Mouse (Mus musculus): ENCODE results near the gene Synrg. TPM values are rescaled to one million over a fixed set of nuclear protein-coding genes. Genes with fewer than 3 reads are reported as not detected.

Gene Synrg
- polyA plus RNA-seq, 1 experiment from 2014 or later = 6.9 TPM

- Histone ChIP-seq H3K9me3 (replicated peaks; ENCODE audit: low read length) (no peaks in the 10 kb centered on the region), H3K4me3 (replicated peaks; ENCODE audit: low read depth, low read length) (no peak overlapping the region), H3K36me3 (ENCODE audit: insufficient read depth, low read length) (peaks cover 24% of the 10 kb centered on the region), H3K27me3 (ENCODE audit: insufficient read depth, low read length) (no peaks in the 10 kb centered on the region), H3K27ac (no peak overlapping the region), H3K4me1 (replicated peaks; ENCODE audit: insufficient read depth, low read length) (0 out of 2 replicates have a peak, but pooled peaks cover 1% of the 10 kb centered on the region), H3K4me2 (ENCODE audit: low read length) (no peak overlapping the region), H3K9ac (ENCODE audit: low read depth, low read length) (no peak overlapping the region)
- TF ChIP-seq CTCF (IDR thresholded peaks at IDR 0.05; ENCODE audit: low read depth) = no peak
- ATAC-seq (replicated peaks; ENCODE audit: low FRiP score, low read depth) (no peak), DNase-seq (ENCODE audit: low spot score) (no peak)
- 79% methylated on average over 2 of the region's 2 CpGs for WGBS
Observed at GRCm38 (mm10) chr11:84011576-84011975, 47.3 kb downstream of the Synrg start.

GRCm38 (mm10) chr11:84013105-84013504 is 48.9 kb downstream of the Synrg start:
- H3K27me3 ChIP-seq (ENCODE audit: insufficient read depth, low read length) = no peaks in the 10 kb centered on the region
- peaks cover 22% of the 10 kb centered on the region for H3K36me3 ChIP-seq (ENCODE audit: insufficient read depth, low read length)
- 0 out of 2 replicates have a peak, but pooled peaks cover 4% of the 10 kb centered on the region for H3K4me1 ChIP-seq (replicated peaks; ENCODE audit: insufficient read depth, low read length)
- no peak overlapping the region for H3K4me2 ChIP-seq (ENCODE audit: low read length)
- no peak overlapping the region for H3K9ac ChIP-seq (ENCODE audit: low read depth, low read length)
- no peak overlapping the region for H3K4me3 ChIP-seq (replicated peaks; ENCODE audit: low read depth, low read length)
- H3K27ac ChIP-seq = no peak overlapping the region
- DNase-seq (ENCODE audit: low spot score) (no peak), ATAC-seq (replicated peaks; ENCODE audit: low FRiP score, low read depth) (no peak)
- 48% methylated on average over 7 of the region's 7 CpGs for WGBS
- H3K9me3 ChIP-seq (replicated peaks; ENCODE audit: low read length) = no peaks in the 10 kb centered on the region
- no peak for TF ChIP-seq CTCF (IDR thresholded peaks at IDR 0.05; ENCODE audit: low read depth)

DNA sequence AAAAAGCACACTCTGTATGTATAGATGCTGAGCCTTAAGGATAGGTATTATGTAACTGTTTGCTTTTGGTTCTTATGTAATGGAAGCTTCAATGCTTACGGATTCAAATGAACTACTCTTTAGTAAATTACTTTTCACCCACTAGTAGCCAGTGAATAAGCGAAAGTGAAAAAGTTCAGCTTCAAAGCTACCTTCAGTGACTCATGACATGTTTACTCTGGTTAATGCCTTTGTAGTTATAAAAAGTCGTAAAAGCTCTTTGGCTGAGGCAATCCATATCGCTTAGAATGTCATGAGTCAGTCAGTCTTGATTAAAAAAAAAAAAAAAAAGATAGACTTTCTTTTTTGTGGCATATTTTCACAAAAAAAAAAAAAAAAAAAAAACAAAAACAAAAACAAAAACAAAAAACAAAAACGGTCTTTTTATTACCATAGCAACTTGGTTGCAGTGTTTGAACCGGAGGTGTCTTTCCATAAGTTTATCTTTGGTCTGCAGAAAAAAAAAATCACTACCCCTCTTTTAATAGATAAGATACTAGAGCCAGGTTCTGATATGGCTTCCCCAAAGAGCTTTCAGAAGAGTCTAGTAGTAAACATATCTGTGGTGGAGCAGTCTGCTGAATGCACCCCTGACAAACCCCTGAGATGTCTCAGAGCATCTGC is 52.0 kb downstream of the Synrg start:
- H3K27me3 ChIP-seq (ENCODE audit: insufficient read depth, low read length) = no peaks in the 10 kb centered on the region
- H3K9ac ChIP-seq (ENCODE audit: low read depth, low read length) = no peak overlapping the region
- H3K36me3 ChIP-seq (ENCODE audit: insufficient read depth, low read length) = 0 out of 2 replicates have a peak, but pooled peaks cover 6% of the 10 kb centered on the region
- ATAC-seq (replicated peaks; ENCODE audit: low FRiP score, low read depth) = no peak
- WGBS = 69% methylated on average over 6 of the region's 6 CpGs
- TF ChIP-seq CTCF (IDR thresholded peaks at IDR 0.05; ENCODE audit: low read depth) = no peak
- no peak for DNase-seq (ENCODE audit: low spot score)
- no peak overlapping the region for H3K27ac ChIP-seq
- no peak overlapping the region for H3K4me2 ChIP-seq (ENCODE audit: low read length)
- H3K4me3 ChIP-seq (replicated peaks; ENCODE audit: low read depth, low read length) = no peak overlapping the region
- 0 out of 2 replicates have a peak, but pooled peaks cover 4% of the 10 kb centered on the region for H3K4me1 ChIP-seq (replicated peaks; ENCODE audit: insufficient read depth, low read length)
- no peaks in the 10 kb centered on the region for H3K9me3 ChIP-seq (replicated peaks; ENCODE audit: low read length)

DNA sequence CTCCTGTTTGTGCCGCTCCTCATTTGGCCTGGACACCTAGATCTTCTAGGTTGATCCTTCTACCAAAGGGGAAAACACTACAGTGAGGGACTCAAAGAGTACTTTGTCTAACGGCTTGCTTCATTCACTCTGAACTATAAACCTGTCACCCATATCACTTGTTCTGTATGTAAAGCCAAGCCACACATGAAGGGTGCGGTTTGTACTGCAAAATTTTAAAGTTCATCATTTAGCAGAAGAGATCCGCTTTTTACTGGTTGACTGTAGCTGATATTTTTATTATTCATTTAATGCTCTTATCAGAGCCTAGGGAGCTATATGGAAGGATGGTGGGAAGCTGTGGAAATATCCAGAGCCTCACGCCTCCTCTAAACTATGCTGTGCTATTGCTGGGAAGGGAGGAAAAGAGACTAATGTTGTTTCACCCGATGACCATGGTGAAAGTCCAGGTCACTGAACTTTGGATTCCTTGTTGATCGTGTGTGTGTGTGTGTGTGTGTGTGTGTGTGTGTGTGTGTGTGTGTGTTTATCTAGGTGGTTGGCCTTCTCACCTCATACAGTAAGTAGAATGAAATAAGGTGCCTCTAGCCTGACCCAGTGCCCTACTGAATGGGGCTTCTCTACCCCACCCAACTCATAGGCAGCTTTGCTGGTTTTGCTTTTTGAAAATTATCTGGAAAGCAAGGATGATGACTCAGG is 52.7 kb downstream of the Synrg start:
- H3K4me2 ChIP-seq (ENCODE audit: low read length) = no peak overlapping the region
- ATAC-seq (replicated peaks; ENCODE audit: low FRiP score, low read depth) (no peak), DNase-seq (ENCODE audit: low spot score) (peak; percentile 63)
- no peaks in the 10 kb centered on the region for H3K9me3 ChIP-seq (replicated peaks; ENCODE audit: low read length)
- no peak overlapping the region for H3K9ac ChIP-seq (ENCODE audit: low read depth, low read length)
- 56% methylated on average over 7 of the region's 7 CpGs for WGBS
- no peak overlapping the region for H3K27ac ChIP-seq
- H3K4me3 ChIP-seq (replicated peaks; ENCODE audit: low read depth, low read length) = no peak overlapping the region
- no peak for TF ChIP-seq CTCF (IDR thresholded peaks at IDR 0.05; ENCODE audit: low read depth)
- H3K36me3 ChIP-seq (ENCODE audit: insufficient read depth, low read length) = 0 out of 2 replicates have a peak, but pooled peaks cover 6% of the 10 kb centered on the region
- H3K27me3 ChIP-seq (ENCODE audit: insufficient read depth, low read length) = no peaks in the 10 kb centered on the region
- H3K4me1 ChIP-seq (replicated peaks; ENCODE audit: insufficient read depth, low read length) = 0 out of 2 replicates have a peak, but pooled peaks cover 4% of the 10 kb centered on the region

DNA sequence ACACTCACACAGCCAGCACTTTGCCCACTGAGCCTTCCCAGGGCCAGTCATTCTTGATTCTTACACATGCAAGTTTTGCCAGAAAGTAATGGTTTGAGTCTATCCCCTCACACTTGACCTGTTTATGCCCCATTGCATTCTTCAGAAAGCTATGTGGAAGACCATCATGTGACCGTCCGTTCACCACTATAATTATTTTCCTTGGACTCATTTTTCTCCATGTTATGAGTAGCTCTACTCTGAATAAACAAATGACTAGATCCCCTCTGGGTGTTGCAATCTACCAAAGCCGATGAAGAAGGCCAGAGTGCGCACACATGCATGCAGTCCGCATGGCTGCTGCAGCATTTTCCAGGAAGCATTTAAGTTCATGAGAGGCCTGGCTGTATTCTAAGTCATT is 63.0 kb downstream of the Synrg start:
- 84% methylated on average over 5 of the region's 5 CpGs for WGBS
- H3K4me3 ChIP-seq (replicated peaks; ENCODE audit: low read depth, low read length) = no peak overlapping the region
- no peak overlapping the region for H3K27ac ChIP-seq

GRCm38 (mm10) chr11:84028271-84029028 is 64.2 kb downstream of the Synrg start:
- no peak overlapping the region for H3K27ac ChIP-seq
- DNase-seq (ENCODE audit: low spot score) (no peak), ATAC-seq (replicated peaks; ENCODE audit: low FRiP score, low read depth) (no peak)
- H3K4me1 ChIP-seq (replicated peaks; ENCODE audit: insufficient read depth, low read length) = no peaks in the 10 kb centered on the region
- H3K9me3 ChIP-seq (replicated peaks; ENCODE audit: low read length) = no peaks in the 10 kb centered on the region
- TF ChIP-seq CTCF (IDR thresholded peaks at IDR 0.05; ENCODE audit: low read depth) = no peak
- no peak overlapping the region for H3K4me2 ChIP-seq (ENCODE audit: low read length)
- H3K9ac ChIP-seq (ENCODE audit: low read depth, low read length) = no peak overlapping the region
- WGBS = 74% methylated on average over 9 of the region's 9 CpGs
- H3K36me3 ChIP-seq (ENCODE audit: insufficient read depth, low read length) = peaks cover 39% of the 10 kb centered on the region; the same call in 1 of the 2 replicates
- no peak overlapping the region for H3K4me3 ChIP-seq (replicated peaks; ENCODE audit: low read depth, low read length)
- H3K27me3 ChIP-seq (ENCODE audit: insufficient read depth, low read length) = no peaks in the 10 kb centered on the region

More for the DNA sequence above, 63.0 kb downstream of the Synrg start:
- Histone ChIP-seq H3K4me1 (replicated peaks; ENCODE audit: insufficient read depth, low read length) (no peaks in the 10 kb centered on the region), H3K27me3 (ENCODE audit: insufficient read depth, low read length) (no peaks in the 10 kb centered on the region), H3K9ac (ENCODE audit: low read depth, low read length) (no peak overlapping the region), H3K9me3 (replicated peaks; ENCODE audit: low read length) (no peaks in the 10 kb centered on the region), H3K36me3 (ENCODE audit: insufficient read depth, low read length) (peaks cover 44% of the 10 kb centered on the region; the same call in 1 of the 2 replicates), H3K4me2 (ENCODE audit: low read length) (no peak overlapping the region)
- TF ChIP-seq CTCF (IDR thresholded peaks at IDR 0.05; ENCODE audit: low read depth) = no peak
- DNase-seq (ENCODE audit: low spot score) (peak; percentile 20), ATAC-seq (replicated peaks; ENCODE audit: low FRiP score, low read depth) (no peak)

All from kidney, postnatal 0 days (tissue).